Mouse (Mus musculus) left cerebral cortex, postnatal 25 days (tissue): Measurements from ENCODE around the gene Gtf2a1. TPM values are rescaled to one million over a fixed set of nuclear protein-coding genes. Genes with fewer than 3 reads are reported as not detected.
"Not testable (repeated sequence)": the region's sequence is repeated elsewhere in the genome, so short reads cannot be mapped to it uniquely, and the experiment has no call there.

Experiments
- DNase-seq, 2 experiments: peaks; one replicate each; pipeline ENCODE4 v3.0.0; 2022; ENCODE audit warnings: low spot score in 2 of 2, mixed read lengths in 1 of 2
- intact Hi-C: fragments of 180-260 bp; cut with DNase I; formaldehyde crosslinking; loops from one replicate; pipeline ENCODE4 v1.15.1; 2025
- total RNA-seq, 2 experiments: library from RNA; stranded (reverse); gene quantifications; 2 replicates each; pipeline ENCODE4 v1.2.3; 2021

Gene Gtf2a1
- total RNA-seq: 10 to 100 TPM; 51.5 to 51.8 TPM

DNA sequence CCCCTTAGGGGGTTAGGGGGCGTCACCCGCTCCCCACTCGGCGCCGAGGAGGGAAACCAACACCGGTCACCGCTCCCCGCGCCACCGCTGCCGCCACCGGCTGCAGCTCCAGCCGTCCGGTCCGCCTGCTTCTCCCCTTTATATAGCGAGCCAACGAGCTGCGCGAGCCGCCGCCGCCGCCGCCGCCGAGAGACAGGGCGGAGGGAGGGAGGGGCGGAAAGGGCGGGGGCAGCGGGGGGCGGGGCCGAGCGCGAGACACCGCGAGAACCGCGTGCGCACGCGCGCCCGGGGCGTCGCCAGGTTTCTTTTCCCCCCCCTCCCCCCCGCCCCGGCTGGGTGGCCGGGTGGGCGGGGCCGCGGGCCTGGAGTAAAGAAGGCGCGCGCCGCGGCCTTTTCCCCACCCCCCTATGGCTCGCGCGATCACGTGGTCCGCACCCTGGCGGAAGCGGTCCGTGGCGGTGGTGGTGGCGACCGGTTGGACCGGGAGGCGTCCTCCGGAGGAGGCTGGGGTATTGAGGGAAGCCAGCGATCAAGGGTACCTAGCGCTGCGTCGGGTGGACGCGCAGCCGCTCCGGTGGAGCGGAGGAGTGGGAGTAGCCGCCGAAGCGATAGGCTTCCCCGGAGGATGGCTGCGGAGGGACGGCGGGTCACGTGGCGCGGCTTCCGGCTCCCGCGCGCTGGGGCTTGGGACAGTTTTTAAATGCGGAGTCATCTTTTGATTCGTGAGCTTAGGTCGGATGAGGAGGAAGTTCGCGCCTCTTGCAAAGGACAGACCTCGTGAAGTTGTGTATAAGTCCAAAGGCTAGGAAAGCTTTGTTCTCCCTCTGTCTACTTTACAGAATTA lies at the start of gene Gtf2a1:
Gene Gtf2a1 (minus strand): TSS at position 641 of the 844 bp plus-strand sequence.
- intact Hi-C loops: no loop called here
- peak; percentile 93 for DNase-seq

DNA sequence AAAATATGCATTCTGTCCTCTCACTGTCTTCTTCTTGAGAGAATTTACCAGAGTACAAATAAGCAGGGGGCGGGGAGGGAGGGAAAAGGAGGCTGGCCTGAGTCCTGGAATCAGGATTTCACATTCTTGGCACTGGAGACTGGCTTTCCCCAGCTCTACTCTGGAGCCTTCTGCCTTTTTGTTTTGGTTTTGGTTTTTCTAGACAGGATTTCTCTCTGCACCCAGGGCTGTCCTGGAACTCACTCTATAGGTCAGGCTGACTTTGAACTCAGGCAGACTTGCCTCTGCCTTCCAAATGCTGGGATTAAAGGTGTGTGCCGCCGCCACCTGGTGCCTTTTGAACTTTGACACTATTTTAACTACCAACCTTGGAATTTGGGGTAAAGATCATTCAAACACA lies 48.1 kb upstream of the Gtf2a1 start:
- intact Hi-C loops: no loop called here
- DNase-seq: no peak

DNA sequence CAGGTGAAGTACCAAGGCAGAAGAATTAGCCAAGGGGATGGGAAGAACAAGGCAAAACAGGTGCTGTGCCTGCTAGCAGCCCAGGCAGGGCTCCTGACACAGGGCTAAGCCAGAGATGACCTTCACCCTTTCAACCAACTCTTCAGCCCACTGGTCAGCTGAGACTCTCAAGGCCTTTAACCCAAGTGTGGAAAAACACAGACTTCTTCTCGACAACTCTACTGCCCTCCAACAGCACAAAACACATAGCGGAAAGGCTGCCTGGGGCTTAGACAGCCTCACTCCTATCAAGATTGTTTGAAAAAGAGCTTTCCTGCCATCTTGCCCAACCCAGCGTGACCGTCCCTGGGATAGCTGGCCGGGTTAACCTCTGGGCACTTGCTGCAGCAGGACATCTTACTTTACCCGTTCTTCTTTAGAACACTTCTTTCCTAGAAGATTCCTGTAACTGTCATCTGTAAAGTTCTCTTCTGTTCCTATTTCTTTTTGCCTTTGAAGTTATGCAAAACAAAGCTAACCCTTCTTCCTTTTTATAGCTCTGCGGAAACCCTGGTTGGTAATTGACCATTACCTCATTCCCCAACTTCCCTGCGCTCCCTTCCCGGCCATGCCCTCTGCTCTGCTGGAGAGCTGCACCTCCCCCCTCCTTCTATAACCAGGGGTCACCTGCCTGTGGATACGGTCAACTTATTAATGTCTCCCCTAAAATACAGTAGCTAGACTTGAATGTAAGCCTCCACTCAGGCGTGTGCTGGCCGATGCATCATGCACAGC lies 47.0 kb upstream of the Gtf2a1 start:
- DNase-seq: no peak
- intact Hi-C loops: no loop called here

DNA sequence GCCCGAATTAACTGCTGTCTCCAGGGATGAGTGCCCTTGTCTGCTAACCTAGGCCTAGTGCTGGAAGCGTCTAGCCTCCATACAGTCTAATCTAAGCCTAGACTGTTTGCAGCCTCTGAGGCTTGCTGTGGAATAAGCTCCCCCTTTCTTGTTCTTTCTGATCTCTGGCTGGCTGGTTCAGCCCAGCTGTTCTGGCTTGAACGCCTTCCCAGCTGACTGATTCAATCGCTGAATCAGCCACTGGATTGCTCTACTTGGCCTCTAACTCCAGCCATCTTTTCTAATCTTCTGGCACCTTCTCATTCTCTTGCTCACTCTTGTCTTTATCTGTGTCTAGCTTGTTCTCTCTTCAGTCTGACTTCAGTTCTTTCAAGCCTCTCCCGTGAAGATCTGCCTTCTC lies 36.2 kb upstream of the Gtf2a1 start:
- intact Hi-C loops: no loop called here
- DNase-seq: no peak

DNA sequence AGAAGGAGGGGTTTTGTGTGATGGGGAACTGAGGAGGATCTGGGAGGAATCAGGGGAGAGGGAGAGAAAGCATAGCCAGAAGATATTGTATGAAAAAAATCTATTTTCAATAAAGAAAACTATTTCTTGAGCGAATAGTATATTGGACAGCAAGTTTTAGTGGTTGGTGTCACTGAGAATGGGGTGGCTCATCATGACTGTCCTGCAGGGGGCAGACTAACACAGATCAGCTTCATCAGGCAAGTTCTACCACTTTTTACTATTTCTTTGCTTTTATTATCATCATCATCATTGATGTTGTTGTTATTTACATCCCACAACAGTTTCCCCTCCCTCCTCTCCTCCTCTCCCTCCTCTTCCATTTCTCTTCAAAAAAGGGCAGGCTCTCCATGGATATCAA lies 34.7 kb upstream of the Gtf2a1 start:
- intact Hi-C loops: no loop called here

DNA sequence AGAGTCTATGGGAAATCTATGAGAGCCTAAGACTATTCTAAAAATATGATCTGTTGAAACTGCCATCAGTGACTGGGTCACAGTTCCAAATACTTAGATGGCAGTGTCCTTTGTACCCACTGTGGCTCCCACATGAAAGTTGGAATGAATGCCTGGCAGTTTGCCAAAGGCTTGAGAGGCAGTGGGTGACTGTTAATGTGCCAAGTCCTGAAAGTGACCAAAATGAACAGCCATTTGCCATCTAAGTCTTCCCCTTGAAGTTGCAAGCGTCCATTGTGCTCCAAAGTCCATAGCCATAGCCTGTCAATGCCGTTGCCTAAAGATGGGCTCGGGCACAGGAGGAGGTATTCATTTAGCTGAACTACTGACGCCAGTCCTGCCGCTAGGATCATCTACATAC lies 19.1 kb upstream of the Gtf2a1 start:
- DNase-seq: no peak
- intact Hi-C loops: no loop called here

More for the DNA sequence above, 34.7 kb upstream of the Gtf2a1 start:
- peak in 1 of 2 experiments; percentile 19 for DNase-seq

DNA sequence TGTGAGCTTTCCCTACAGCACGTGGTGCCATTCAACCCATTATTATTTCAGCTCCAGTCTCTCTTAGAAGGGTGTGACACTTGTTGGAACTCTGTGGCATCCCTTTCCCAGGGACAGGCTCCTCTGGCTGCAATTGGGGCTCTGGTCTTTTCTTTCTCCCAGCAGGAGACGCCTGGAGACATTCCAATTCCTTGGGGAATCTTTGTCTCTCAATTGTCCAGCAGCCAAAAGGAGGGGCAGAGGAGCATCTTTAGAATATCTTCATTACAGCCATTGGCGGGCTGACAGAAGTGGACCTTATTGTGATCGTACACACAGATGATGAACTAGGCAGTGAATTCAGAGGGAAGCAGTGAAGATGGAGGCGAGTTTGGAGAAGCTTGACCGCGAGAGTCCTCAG lies 17.4 kb upstream of the Gtf2a1 start:
- DNase-seq: no peak
- intact Hi-C loops: no loop called here

DNA sequence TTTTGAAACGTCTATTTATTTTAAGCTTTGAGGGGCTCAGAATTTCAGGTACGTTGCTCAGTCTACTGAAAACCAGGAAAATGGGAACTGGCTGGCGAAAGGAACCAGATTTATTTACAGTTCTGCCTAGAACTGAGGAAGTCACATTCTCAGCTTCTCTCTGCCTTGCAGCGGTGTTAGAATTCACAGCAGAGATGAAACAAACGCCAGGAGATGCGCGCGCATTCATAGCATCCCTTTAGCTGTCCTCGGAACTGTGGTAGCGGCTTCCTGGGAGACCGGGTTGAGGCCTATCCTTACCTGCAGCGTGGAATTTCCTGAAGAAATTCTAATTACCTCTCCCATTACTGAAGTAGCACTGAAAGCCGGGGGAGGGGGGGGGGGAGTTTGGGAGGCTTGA lies 16.4 kb upstream of the Gtf2a1 start:
- peak; percentile 27 to 50 for DNase-seq
- intact Hi-C loops: no loop called here

DNA sequence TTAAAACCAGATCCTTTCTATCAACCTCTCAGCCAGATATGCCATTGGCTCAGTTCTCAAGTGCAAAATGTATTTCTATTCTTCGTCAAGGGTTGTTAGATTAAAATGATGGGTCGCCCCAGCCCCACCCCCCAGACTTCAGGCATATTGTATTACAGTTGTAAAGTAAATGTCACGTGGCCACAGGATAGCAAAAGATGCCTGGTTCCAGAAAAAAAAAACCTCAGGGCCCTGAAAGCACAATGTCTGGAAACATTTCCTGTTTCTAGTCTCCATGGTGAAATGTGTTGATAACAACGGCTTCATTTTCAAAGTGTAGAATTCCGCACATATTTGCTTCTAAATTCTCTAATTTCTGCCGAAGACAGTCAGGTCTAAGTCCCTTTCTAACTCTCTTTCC lies 14.3 kb upstream of the Gtf2a1 start:
- intact Hi-C loops: no loop called here
- no peak for DNase-seq

DNA sequence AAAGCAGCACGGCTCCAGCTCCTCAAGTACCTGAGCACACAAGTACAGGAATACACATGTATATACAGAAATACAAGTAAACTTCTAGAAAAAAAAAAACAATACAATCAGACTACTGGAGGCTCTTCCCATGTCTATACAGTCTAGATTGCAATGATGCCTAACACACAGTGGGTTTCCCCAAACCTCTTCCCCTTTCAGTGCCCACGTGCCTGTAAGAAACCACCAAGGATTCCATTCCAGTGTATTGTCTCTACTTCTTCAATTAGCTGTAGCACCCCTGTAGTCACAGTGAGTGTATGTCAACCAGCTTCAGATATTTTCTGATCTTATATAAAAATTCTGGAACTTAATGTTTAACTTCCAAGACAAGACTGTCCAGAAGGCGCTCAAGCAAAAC lies 1.8 kb upstream of the Gtf2a1 start:
- DNase-seq: no peak
- intact Hi-C loops: no loop called here

DNA sequence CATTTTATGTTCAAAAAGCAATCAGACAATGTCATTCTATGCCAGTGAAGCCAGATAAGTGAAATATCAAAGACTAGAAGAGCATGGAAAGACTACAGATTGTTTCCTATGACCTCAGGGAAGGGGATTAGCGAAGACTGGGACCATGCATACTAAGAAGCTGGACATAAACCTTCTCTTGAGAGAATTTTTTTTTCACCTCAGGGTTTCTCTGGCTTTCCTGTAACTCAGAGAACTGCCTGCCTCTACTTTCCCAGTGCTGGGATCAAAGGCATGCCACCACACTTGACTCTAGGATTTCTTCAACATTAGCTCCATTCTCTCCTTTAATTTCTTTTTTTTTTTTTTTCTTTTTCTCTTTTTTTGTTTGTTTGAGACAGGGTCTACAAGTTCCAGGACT lies 904 bp upstream of the Gtf2a1 start:
- intact Hi-C loops: no loop called here

DNA sequence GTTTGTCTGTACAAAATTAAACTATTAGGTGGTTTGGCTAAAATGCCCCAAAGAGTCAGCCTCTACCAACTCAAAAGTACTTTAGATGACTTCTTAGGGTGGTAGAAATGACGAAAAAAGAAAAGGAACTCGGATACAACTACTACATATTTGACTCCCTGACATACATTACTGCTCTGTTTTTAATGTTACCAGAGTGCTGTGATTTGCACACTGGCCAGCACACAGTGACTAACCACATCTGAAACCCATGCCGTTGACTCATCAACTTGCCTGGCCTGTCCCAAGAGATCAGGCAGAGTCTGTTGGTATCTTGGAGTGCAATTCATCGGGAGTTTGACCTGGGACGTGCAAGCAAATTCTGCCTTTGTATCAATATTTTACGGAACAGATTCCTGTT lies 429 bp upstream of the Gtf2a1 start:
- DNase-seq: no peak
- intact Hi-C loops: no loop called here

More for the DNA sequence above, 904 bp upstream of the Gtf2a1 start:
- no peak for DNase-seq

DNA sequence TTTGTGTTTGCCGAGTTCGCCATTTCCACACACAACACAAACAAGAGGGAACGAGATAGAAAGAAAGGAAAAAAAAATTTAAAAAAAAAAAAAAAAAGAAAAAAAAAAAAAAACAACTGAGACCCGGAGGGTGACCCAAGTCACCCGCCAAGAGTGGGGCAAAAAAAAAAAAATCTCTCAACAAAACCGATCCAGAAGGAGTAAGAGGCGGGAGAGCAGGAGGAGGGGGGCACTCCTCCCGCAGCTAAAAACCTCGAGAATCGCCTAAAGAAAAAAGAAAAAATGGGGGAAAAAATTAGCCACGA lies 793 bp downstream of the Gtf2a1 start:
- intact Hi-C loops: no loop called here
- no peak for DNase-seq

DNA sequence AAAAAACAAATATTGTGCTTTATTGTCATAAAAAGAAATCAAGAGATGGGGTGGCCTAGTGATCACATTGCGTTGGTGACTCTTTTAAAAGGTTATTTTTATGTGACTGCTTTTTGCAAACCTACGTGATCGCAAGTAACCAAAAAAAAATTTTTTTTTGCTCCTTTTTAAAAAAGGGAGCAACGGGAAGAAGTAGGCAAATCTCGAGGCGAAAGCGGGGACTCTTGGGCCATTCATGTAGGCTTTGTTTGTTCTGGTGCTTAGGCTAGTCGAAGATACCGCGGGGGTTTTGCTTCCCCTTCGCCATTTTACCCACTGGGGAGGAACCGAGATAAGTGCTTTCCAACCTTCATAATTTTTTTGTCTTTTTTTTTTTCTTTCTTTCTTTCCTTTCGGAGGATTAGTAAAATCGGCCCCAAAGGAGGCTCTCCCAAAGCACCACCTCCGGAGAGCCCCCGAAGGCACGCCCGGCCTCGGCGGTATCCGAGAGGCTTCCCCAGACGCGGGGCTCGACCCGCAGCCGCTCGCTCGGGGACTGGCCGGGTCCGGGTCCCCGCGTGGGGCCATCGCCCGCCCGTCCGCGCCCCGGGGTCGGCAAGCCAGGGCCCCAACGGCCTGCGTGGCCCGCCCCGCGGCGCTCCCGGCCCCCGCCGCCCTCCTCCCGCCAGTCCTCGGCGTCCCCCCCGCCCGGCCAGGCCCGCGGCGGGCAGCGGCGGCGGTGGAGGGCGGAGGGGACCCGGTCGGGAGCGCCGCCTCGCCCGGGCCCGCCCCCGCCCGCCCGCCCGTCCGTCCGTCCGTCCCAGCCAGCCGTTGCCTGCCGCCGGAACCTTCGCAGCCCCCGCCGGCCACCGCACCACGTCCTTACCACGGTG lies 1.4 kb downstream of the Gtf2a1 start:
- intact Hi-C loops: no loop called here

DNA sequence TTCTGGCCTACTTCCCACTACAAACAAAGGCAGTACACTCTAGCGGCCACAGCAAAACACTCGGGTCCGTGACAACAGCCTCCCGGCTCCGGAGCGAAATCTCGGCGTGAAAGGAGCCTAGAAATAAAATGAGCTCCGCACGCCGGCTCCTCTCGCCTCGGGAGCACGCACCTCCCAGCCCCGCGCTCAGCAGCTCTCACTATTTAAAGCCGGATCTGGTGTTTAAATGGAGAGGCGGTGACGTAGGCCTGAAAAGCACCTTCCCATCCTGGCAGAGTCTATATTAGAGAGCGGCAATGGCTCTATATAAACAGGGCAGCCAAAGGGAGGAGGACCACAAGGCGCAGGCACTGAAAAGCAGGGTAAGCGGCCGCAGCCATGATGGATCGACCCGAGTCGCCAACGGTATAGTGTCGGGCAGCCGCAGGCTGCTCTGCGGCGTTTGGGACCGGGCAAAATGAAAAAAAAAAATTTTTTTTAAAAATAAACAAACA lies 2.1 kb downstream of the Gtf2a1 start:
- peak; percentile 90 to 97 for DNase-seq
- intact Hi-C loops: no loop called here

More for the DNA sequence above, 1.4 kb downstream of the Gtf2a1 start:
- DNase-seq: peak; percentile 35 to 37

DNA sequence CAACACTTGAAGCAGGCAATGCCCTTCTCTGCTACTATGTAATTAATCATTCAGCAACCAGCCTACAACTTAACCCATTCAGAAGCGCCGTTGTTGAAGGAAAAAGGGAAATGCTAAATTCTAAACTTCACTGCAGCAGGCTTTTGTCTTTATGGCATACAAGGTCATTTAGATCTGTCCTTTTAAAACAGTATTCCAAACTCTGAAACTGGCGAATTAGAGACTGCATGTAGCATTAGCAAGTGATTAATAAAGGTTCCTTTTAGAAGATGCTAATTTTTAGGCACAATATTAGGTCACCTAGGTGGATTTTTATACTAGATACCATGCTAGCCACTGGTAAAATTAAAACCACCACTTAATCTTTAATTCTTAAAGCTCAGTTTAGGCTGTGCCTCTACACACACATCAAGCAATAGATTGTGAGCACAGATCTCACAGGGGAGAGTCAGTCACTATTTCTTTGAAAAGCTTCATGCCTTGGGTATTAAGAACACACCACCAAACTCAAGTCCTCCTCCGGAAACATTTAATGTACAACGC lies 2.7 kb downstream of the Gtf2a1 start:
- DNase-seq: no peak
- intact Hi-C loops: no loop called here

DNA sequence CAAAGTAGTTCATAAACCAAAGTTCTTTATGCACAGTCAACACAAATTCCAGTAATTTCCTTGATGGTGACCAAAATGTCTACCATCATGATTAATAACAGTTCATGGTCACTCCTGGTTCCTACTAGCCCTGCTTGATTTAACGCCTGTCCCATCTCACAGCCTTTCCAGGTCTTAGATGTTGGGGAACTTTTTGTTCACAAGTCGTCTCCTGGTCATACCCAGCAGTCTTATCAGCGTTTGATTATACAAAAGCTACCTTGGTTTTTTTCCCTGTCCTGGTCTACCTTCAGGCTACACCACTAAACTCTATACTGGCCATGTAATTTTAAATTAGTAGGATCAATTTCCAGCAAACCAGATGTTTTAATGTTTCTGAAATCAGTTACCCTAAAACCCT lies 3.2 kb downstream of the Gtf2a1 start:
- no peak for DNase-seq
- intact Hi-C loops: no loop called here

DNA sequence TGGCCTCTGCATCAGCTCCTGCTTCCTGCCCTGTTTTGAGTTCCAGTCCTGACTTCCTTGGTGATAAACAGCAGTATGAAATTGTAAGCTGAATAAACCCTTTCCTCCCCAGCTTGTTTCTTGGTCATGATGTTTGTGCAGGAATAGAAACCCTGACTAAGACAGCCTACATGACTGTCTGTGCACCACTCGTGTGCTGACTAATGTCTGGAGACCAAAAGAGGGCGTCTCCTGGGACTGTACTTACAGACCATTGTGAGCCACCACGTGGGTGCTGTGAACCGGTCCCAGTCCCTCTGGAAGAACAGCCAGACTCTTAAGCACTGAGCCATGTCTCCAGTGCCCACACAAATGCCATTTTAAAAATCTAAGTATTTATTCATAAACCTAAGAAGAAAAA lies 4.5 kb downstream of the Gtf2a1 start:
- intact Hi-C loops, DNase-seq: not testable (repeated sequence)

DNA sequence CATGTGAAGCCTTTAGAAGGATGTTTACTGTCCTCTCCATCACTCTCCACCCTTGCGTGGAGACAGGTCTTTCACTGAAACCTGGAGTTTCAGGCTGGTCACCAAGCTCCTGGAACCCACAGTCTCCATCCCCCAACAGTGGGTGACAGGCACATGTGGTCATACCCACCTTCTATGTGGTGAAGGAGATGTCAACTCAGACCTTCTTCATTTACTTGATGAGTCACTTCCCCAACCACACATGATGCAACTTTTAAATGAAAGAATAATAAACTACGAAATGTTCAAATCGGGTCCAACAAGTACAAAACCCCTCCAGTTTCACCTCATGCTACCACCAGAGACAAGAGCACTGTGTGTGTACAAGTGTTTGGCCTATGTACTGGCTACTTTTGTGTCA lies 5.1 kb downstream of the Gtf2a1 start:
- intact Hi-C loops: no loop called here
- no peak for DNase-seq

DNA sequence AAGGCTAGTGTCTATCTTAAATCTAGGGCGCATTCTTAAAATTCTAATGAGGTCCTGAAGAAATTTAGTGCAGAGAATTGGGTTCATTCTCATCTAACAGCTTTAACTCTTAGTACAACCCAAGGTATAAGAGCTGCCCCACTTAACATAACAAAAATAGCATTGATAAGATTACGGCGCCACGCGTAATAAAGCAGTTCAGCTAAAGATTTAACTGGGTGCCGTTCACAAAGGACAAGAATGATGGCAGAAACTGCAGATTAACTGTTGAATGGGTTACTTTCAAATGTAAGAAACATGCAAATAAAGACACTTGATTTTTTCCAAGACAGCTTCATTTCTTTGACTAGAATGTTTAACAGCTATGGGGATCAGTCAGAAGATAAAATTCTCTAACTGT lies 6.9 kb downstream of the Gtf2a1 start:
- DNase-seq: no peak
- intact Hi-C loops: no loop called here
